Mouse (Mus musculus): ENCODE data around the gene Grin2d.

Grin2d gene

DNA sequence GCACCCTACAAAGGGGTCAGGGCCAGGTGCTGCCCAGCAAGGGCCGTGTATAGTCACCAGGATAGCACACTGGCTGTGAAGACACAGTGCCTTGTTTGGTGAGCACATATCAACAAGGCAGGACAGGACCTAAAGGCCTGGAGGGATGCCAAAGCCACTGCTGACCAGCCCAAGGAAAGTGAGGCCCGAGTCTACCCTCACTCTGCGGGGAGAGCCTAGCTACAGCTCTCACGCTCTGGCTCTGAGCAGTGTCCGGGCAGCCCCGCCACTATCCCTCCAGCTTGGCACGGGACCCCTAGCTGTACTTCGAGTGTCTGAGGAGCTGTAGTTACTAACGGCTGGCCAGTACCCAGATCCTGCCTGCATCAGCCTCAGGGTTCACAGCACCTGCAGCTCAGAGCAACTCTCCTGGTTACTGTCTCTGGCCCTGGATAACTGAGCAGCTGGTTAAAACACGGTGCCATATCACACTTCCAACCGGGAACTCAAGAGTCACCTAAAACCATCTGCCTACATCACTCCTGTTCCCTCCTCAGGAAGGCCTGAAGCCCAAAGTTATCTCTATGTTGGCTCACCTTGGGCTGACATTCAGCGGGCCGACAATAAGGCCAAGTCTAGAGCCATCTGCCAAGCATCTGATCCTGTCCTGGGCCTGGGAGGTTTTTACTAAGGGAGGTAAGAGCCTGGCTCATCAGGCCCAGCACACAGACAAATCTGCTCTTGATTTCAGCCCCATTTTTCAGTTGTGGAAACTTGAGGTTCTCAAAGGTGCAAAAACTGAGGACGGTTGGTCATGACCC, 68.7 kb downstream of the Grin2d start:
- DNase-seq (ENCODE audit: extremely low spot score, low spot score) = no peak

DNA sequence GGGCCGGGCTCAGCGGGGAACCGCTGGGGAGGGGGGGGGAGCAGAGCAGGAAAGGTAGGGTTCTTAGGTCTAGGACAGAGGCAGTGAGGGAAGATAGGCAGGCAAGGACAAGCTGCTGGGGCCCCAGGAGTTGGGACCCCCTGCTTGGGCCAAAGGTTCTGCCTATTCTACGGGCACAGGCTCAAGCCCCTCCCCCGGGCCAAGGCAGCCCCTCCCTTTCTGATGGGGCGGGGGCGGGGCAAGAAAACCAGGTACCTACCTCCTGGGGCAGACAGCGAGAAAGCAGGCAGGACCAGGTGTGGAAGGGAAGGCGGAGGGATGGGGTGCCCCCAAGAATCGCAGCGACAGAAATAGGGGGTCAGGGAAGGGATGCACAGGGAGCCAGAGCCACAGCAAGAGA, 69.7 kb downstream of the Grin2d start:
- no peak for DNase-seq (ENCODE audit: extremely low spot score, low spot score)

DNA sequence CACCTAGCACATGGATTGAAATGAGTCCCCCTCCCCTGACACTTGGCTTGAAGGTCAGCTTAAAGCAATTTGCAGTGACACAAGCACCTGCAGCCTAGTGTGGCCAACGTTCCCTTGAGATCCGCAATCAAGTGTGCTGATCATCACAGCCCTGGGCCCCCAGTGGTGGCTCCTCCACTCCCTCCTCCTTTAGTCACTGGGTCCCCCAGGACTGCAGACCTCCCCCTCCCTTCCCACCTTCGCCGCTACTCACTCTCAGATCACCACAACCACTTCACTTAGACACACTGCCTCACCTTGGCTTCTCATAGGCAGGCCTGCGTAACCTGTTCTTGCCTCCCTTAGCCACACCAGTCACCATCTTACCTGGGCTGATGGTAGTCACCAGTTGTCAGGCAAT, 72.2 kb downstream of the Grin2d start:
- DNase-seq (ENCODE audit: extremely low spot score, low spot score) = no peak

DNA sequence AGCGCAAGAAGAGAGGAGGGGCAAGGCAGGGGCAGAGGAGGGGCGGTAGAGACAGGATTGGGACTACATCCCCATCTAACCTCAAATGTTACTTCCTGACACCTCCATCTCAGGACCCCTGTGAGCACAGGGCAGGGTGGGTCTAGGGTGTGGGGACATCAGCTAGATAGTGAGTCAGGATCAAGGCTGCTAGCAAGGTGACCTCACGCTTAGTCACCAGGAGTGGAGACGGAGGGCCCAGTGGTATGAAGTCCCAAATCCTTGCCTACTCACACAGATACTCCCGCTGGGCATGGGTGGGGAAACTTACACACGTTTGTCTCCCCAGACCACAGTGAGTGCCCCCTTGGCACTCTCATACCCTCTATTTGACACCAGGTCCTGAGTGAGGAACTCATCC, 75.6 kb downstream of the Grin2d start:
- DNase-seq (ENCODE audit: extremely low spot score, low spot score) = no peak

DNA sequence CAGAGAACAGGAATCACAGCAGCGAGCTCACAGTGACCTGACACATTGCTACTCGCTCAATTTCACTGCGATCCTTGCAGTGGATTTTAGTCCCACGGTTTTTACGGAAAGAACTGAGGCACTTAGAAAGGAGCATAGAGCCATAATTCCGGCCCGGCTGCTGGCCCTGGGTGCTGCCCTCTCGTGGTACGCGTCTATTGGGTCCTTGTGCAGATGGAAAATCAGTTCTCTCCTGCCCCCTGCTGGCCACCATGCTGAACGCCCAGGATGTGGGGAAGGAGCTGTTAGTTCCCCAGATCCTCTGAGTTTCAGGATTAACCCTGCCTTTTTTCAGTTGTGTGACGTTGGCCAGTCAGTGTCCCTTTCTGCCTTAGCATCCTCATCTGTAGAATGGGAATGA, 76.8 kb downstream of the Grin2d start:
- peak; percentile 92 for DNase-seq (ENCODE audit: extremely low spot score, low spot score)

DNA sequence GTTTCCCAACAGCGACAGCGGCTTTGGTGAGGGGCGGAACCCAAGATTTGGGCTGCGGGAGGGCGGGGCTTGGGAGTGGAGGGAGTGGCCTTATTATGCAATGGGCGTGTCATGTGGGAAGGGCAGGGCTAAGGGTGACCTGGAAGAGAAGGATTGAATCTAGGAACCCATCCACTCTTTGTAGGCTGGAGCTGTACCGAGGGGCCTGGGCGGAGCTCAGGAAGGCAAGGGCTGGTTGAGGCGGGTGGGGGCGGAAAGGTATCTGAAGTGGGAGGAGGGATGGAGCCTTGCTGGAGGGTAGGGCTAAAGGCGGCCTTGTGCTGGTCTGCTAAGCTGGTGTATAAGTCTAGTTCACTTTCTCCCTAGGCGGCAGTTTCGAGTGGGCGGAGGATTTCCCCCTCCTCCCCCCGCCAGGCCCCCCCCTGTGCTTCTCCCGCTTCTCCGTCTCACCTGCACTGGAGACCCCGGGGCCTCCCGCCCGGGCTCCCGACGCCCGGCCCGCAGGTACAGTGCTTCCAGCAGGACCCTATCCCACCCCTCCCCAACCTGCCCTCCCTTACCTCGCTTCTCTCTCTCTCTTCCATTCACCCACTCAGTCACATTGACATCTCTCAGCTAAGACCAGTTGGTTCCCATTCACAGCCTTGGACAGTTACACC, 77.5 kb downstream of the Grin2d start:
- DNase-seq (ENCODE audit: extremely low spot score, low spot score) = no peak

DNA sequence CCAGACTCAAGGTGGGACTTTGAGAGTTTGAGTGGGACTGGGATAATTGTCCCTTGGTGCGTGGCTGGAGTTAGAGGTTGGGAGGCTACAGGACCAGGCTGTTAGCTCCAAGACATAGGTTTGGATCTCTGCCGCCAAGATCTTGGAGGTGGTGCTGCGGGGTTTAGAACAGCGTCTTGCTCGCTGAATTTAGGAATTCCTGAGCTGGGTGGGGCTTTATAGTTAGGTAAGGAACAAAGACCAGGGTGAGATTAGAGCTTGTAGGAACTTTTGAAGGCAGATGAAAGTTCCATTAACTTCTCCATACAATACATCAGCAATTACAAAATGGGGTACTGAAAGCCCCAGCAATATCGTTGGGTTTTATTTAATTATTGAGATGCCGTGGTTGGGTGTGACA, 78.2 kb downstream of the Grin2d start:
- no peak for DNase-seq (ENCODE audit: extremely low spot score, low spot score)

DNA sequence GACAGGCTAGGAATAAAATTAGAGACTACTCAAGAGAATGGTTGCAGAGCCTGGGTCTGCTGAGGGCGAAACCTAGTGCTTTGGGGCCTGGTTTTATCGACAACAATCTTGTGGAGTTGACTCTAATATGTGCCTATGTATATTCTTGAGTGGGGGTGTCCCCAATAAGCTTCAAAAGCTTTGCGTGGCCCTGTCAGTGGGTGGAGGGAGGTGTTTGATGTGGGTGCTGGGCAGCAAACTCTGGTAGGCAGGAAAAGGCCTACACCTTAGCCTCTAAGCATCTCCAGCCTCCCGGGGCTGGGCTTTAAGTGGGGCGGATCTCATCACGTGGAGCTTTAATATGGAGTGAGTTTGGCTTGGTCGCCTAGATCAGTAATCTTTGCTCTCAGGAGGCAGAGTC, 79.2 kb downstream of the Grin2d start:
- DNase-seq (ENCODE audit: extremely low spot score, low spot score) = no peak

DNA sequence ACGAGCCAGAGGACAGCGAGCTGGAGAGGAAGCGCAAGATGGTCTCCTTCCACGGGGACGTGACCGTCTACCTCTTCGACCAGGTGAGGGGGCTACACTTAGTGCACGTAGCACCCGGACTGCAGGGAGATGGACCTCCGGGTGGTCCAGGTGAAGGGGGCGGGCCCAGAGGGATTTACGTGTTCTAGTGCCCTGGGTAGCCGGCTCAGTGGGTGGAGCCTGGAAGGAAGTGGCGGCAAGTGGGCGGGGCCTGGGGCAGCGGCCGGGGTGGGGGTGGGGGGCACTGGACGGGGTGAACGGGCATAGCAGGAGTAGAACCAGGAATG, 79.7 kb downstream of the Grin2d start:
- no peak for DNase-seq (ENCODE audit: extremely low spot score, low spot score)

DNA sequence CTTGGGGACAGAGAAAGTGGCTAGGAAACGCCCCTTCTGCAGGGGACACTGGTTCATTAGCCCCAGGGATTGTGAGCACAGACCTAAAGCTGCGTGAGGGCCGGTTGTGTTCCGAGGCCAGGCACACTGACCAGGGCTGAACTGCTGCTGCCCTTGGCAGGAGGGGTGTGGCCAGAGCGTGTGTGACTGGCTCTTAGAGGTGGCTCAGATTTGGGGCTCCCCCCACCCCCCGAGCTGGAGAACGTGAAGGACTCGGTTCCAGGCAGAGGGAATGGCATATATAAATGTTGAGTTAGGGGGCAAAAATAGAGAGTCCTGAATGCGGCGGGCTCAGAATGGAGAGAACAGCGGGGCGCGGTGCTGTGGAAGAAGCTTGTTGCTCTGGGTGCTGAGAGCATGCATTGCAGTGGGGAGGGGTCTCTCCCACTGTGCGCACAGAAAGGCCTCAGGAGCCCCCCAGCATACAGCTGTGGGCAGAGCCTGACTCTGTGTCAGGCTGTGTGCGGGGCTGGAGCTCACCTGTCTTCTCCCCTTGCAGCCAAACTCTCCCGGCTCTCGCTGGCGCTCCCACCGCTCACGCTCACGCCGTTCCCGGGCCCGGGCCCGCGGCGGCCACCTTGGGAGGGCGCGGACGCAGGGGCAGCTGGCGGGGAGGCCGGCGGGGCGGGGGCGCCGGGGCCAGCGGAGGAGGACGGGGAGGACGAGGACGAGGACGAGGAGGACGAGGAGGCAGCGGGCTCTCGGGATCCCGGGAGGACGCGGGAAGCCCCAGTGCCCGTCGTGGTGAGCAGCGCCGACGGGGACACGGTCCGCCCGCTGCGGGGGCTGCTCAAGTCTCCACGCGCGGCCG, 80.3 kb downstream of the Grin2d start:
- peak; percentile 48 for DNase-seq (ENCODE audit: extremely low spot score, low spot score)

DNA sequence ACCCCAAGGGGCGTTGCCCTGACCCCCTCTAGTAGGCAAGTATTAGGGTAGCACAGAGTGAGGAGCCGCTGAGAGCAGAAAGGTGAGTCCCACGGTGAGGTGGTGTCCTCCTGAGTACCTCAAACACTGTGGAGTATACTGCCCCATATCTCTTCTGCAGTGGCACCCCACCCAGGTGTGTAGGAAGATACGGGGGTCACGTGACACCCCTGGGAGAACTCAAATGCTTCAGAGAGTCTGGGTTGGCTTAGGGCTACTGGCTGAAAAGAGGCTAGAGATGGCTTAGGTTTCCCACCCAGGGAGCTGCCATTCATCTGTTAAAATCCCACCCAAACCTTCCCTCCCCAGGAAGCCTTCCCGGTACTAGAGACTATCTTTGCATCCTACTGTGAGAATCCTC, 81.2 kb downstream of the Grin2d start:
- no peak for DNase-seq (ENCODE audit: extremely low spot score, low spot score)

DNA sequence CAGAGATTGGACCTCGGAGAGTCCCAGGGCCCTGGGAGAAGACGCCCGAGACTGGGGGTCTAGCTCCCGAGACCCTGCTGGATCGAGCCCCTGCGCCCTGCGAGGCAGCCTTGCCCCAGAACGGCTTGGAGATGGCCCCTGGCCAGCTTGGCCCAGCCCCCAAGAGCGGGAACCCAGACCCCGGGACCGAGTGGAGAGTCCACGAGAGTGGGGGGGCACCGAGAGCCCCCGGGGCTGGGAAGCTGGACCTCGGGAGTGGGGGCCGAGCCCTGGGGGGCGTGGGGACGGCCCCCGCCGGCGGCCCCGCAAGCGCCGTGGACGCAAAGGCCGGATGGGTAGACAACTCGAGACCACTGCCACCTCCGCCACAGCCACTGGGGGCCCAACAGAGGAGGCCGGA, 83.2 kb downstream of the Grin2d start:
- DNase-seq (ENCODE audit: extremely low spot score, low spot score) = no peak

DNA sequence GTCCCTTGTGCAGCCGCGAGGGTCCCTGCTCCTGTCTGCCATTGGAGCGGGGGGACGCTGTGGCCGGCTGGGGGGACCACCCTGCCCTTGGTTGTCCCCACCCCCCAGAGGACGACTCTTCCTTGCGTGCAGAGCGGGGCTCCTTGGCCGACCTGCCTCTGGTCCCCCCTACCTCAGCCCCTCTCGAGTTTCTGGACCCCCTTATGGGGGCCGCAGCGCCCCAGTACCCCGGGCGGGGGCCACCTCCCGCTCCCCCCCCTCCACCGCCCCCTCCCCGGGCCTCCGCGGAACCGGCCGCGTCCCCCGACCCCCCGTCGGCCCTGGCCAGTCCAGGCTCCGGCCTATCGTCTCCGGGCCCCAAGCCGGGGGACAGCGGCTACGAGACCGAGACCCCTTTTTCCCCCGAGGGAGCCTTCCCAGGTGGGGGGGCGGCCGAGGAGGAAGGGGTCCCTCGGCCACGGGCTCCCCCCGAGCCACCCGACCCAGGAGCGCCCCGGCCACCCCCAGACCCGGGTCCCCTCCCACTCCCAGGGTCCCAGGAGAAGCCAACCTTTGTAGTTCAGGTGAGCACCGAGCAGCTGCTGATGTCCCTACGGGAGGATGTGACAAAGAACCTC, 84.1 kb downstream of the Grin2d start:
- no peak for DNase-seq (ENCODE audit: extremely low spot score, low spot score)

DNA sequence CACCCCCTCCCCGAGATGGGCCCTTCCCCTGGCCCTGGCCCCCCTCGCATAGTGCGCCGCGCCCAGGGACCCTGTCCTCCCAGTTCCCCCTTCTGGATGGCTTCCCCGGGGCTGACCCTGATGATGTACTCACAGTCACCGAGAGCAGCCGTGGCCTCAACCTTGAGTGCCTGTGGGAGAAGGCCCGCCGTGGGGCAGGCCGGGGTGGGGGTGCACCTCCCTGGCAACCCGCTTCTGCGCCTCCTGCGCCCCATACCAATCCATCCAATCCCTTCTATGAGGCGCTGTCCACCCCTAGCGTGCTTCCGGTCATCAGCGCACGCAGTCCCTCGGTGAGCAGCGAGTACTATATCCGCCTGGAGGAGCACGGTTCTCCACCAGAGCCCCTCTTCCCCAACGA, 84.9 kb downstream of the Grin2d start:
- no peak for DNase-seq (ENCODE audit: extremely low spot score, low spot score)

DNA sequence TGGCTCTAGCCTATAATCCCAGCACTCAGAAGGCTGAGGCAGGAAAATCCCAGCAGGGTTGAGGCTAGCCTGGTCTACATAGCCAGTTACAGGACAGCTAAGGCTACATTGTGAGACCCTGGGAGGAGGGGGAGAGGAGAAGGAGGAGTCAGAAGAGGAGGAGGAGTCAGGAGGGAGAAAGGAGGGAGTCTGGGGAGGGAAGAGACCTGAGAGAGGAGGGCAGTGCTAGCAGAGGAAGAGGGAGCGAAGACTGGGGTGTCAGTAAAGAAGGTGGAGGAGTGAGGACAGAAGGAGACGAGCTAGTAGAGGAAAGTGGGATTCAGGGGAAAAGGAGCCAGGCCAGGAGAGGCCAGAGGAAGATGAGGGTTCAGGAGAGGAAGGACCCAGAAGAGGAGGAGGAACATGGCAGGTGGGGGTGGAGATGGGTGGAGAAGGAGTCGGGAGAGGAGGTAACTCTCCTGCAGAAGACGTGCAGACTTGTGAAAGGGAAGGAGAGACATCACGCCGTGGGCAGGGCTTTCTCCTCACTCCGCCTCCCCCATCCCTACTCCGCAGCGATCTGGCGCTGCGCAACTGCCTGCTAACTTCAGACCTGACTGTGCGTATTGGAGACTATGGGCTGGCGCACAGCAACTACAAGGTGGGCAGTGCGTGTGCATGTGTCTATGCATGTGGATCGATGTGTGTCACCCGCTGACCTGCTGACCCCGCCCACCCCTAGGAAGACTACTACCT, 86.3 kb downstream of the Grin2d start:
- no peak for DNase-seq (ENCODE audit: extremely low spot score, low spot score)

DNA sequence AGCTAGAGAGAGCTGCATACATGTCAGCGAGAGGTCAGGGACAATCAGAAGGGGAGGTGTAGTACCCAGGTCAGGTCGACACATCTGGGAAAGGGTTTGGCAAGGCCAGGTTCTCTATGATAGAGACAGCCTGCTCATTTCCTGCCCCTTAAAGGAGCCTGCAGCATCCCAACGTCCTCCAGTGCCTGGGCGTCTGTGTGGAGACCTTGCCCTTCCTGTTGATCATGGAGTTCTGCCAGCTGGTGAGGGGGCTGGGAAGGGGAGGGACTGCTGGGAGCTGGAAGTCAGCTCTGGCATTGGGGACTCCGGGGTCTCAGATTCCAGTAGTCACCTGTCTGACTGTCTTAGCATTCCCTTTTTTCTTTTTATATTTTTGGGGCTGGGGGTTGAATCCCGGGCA, 87.5 kb downstream of the Grin2d start:
- no peak for DNase-seq (ENCODE audit: extremely low spot score, low spot score)

DNA sequence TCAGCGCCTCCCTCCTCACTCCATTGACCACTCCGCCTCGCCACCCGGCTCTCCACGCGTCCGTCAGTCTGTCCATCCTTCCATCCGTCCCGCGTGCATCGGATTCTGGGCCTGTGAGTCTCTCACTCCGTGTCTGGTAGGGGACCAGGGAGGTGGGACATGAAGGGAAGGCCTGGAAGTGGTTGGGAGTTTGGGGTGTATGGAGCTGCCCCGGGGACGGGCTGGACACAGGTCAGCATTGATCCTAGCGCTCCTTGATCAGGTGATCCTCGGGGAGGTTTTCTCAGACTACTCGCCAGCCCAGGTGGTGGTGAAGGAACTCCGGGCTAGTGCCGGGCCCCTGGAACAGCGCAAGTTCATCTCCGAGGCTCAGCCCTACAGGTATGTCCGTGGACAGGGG, 90.5 kb downstream of the Grin2d start:
- DNase-seq (ENCODE audit: extremely low spot score, low spot score) = no peak

DNA sequence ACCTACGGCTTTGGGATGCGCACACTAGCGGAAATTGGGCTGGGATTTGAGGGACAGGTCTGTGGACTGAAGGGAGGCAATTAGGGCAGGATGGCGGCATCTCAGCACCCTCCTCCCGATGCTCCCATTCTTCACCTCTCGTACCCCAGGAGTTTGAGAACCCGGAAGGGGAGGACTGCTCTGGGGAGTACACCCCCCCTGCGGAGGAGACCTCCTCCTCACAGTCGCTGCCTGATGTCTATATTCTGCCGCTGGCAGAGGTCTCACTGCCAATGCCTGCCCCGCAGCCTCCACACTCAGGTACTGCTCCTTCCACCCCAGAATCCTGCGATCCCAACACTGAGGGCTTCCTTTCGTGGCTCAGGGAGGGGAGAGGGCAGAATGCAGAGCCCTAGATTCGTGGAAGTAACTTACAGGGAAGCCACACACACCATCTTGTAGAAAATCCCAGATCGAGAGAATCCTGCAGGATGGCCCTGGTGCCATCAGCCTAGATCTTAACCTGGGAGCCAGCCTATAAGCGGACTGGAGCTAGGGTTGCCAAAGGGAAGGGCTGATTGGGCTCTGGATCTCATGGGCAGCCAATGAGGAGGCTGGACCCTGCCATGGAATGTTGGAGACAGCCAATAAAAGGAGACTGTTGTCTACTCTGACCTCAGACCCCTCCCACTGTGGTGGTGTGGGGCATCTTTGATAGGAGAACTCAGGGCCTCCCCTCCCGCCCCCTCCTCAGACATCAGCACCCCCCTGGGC, 91.3 kb downstream of the Grin2d start:
- peak; percentile 52 for DNase-seq (ENCODE audit: extremely low spot score, low spot score)

DNA sequence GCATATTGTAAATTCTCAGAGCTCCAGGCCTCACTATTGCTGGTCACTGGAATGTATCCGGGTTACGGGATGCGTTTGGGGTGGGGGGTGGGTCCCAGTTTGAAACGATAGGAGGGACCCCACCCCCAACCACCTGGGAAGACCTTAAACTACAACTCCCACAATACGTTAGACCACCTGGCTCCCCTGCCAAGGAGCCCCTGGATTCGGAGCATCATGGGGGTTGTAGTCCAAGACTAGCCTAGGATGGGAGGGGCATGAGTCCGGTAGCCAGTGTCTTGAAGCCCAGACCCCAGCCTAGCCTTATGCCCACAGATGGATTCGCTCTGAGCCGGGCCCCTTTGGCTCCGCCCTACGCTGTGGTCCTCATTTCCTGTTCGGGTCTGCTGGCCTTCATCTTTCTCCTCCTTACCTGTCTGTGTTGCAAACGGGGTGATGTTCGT, 92.0 kb downstream of the Grin2d start:
- DNase-seq (ENCODE audit: extremely low spot score, low spot score) = peak; percentile 70

DNA sequence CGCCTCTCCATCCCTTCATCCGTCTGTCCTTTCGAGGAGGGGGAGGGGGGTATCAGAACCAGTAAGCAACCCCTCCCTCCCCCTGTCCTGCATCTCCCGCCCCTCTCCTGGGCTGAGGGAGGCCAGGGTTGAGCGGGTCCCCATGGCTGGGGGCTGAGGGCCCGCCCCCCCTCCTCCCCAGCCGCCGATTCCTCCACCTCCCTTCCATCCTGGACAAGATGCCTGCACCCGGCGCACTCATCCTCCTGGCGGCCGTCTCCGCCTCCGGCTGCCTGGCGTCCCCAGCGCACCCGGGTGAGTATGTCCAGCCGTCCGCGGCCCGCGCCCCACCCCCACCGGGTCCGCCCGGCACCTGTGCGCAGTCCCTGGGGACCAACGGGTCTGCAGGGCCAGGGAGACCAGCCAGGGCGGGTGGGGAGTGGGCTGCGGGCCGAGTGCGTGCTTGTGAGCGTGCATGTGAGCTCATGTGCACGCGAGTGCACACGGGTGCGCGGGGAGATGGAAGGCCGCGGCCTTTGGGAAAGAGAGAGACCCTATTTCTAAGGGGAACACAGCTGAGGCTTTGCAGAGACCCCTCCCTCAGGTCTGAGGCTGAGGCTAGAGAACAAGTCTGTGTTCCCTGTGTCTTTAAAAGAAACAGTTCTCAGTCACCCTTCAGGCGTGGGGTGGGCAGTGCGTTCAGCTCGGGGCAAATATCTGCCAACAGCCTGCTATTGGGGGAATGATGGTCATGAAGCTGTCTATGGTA, 92.6 kb downstream of the Grin2d start:
- peak; percentile 87 for DNase-seq (ENCODE audit: extremely low spot score, low spot score)

All from neural tube, embryonic 10.5 days (tissue).